Mouse (Mus musculus) neural tube, embryonic 12.5 days (tissue): ENCODE results near the gene 2010111I01Rik. TPM values are rescaled to one million over a fixed set of nuclear protein-coding genes. Genes with fewer than 3 reads are reported as not detected.
"Not testable (repeated sequence)": the region's sequence is repeated elsewhere in the genome, so short reads cannot be mapped to it uniquely, and the experiment has no call there.

Experiments used
- ATAC-seq: fragments of 200-750 bp; cut with Nextera tagmentation; 2 replicates; pipeline ENCODE4 v1.8.0; 2017; ENCODE audit warnings: low read depth, mild to moderate bottlenecking, moderate TSS enrichment, moderate library complexity; ENCODE audit not compliant: low FRiP score
- H3K27ac ChIP-seq: fragments of 300-500 bp; sonication (generic); 2 replicates; pipeline ENCODE4 v1.5.1; 2016
- H3K27me3 ChIP-seq: fragments of 300-500 bp; sonication (generic); replicated peaks from 2 replicates; pipeline ENCODE4 v1.6.1; 2016; ENCODE audit warnings: mild to moderate bottlenecking
- H3K36me3 ChIP-seq: fragments of 300-500 bp; sonication (generic); 2 replicates; pipeline ENCODE4 v1.6.1; 2016; ENCODE audit warnings: mild to moderate bottlenecking
- H3K4me1 ChIP-seq: fragments of 300-500 bp; sonication (generic); 2 replicates; pipeline ENCODE4 v1.6.1; 2016
- H3K4me2 ChIP-seq: fragments of 300-500 bp; sonication (generic); replicated peaks from 2 replicates; pipeline ENCODE4 v1.6.1; 2016; ENCODE audit warnings: mild to moderate bottlenecking
- H3K4me3 ChIP-seq: fragments of 300-500 bp; sonication (generic); 2 replicates; pipeline ENCODE4 v1.5.1; 2016
- H3K9ac ChIP-seq: fragments of 300-500 bp; sonication (generic); 2 replicates; pipeline ENCODE4 v1.6.1; 2016; ENCODE audit warnings: mild to moderate bottlenecking
- H3K9me3 ChIP-seq: fragments of 300-500 bp; sonication (generic); 2 replicates; pipeline ENCODE4 v1.6.1; 2016; ENCODE audit warnings: mild to moderate bottlenecking
- WGBS: fragments of 180-500 bp; shearing (Covaris S2); methylation state at CpG from one replicate; pipeline ENCODE4 v1.1.7; 2016; 5-methylcytosine and 5-hydroxymethylcytosine counted together
- polyA plus RNA-seq: library from polyadenylated mRNA; unstranded; fragments of >200 nt; fragmentation: Nextera tagmentation; extraction: Ambion mirVana; gene quantifications from 2 replicates; pipeline ENCODE4 v1.2.1, GENCODE M21; 2016

Gene 2010111I01Rik
- polyA plus RNA-seq, 1 experiment from 2014 or later, result 89.8 TPM

DNA sequence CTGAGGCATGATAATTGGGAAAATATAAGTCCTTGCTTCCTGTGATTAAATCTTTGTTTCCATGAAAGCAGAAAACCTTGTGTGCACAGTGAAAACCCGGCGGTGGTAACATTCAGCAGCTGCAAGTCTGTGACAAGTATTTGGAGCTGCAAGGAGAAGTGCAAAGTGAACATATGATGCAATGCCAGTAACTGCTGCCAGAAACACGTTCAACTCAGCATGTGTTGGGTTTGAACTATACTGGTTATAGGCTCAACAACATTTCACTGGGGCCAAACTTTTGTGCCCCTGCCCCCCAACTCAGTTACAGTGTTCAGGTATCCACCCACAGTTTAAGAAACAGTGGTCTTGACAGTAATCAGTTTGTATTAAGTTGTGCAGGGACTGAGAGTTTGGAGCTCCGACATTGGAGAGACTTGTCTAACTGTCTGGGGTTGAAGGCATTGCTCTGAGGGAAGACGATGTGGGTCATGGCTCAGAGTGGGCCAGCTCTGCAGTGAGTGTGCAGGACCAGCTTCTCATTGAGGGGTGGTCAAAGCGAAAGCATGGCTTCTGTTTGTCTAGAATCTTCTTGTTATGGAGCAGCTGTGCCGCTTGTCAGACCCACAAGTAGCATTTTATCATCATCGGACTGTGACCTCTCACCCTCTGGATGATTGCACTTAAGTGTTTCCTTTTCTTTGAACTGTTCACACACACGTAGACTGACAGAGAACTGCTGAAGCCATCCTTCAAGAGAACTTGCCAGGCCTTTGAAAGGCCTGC is 109.4 kb downstream of the 2010111I01Rik start:
- Histone ChIP-seq H3K4me3 (no peak overlapping the region), H3K36me3 (no peaks in the 10 kb centered on the region), H3K4me2 (no peak overlapping the region), H3K27ac (no peak overlapping the region), H3K9me3 (no peaks in the 10 kb centered on the region), H3K9ac (no peak overlapping the region), H3K27me3 (no peaks in the 10 kb centered on the region), H3K4me1 (no peaks in the 10 kb centered on the region)
- WGBS, result 76% methylated on average over 9 of the region's 9 CpGs
- no peak for ATAC-seq

GRCm38 (mm10) chr13:63074676-63074991 is 109.9 kb downstream of the 2010111I01Rik start:
- H3K9ac ChIP-seq, result no peak overlapping the region
- H3K9me3 ChIP-seq, result no peaks in the 10 kb centered on the region
- no peak overlapping the region for H3K27ac ChIP-seq
- no peaks in the 10 kb centered on the region for H3K36me3 ChIP-seq
- H3K4me3 ChIP-seq, result no peak overlapping the region
- WGBS, result 76% methylated on average over 3 of the region's 3 CpGs
- ATAC-seq, result no peak
- H3K27me3 ChIP-seq, result no peaks in the 10 kb centered on the region
- no peak overlapping the region for H3K4me2 ChIP-seq
- no peaks in the 10 kb centered on the region for H3K4me1 ChIP-seq

- H3K4me3 ChIP-seq, result no peak overlapping the region
- no peaks in the 10 kb centered on the region for H3K4me1 ChIP-seq
- H3K27ac ChIP-seq, result no peak overlapping the region
- H3K4me2 ChIP-seq, result no peak overlapping the region
- H3K36me3 ChIP-seq, result no peaks in the 10 kb centered on the region
- H3K9me3 ChIP-seq, result no peaks in the 10 kb centered on the region
- H3K27me3 ChIP-seq, result no peaks in the 10 kb centered on the region
- no peak for ATAC-seq
- 88% methylated on average over 2 of the region's 2 CpGs for WGBS
- no peak overlapping the region for H3K9ac ChIP-seq
These were observed 110.7 kb downstream of the 2010111I01Rik start for GRCm38 (mm10) chr13:63075331-63075855.

GRCm38 (mm10) chr13:63080191-63080590 is 115.5 kb downstream of the 2010111I01Rik start:
- Histone ChIP-seq H3K27me3 (no peaks in the 10 kb centered on the region), H3K36me3 (no peaks in the 10 kb centered on the region), H3K9ac (no peak overlapping the region), H3K9me3 (no peaks in the 10 kb centered on the region), H3K27ac (no peak overlapping the region), H3K4me2 (no peak overlapping the region), H3K4me3 (no peak overlapping the region), H3K4me1 (no peaks in the 10 kb centered on the region)
- WGBS, result 65% methylated on average over 4 of the region's 4 CpGs
- ATAC-seq, result no peak

- H3K9me3 ChIP-seq, result no peaks in the 10 kb centered on the region
- no peaks in the 10 kb centered on the region for H3K36me3 ChIP-seq
- H3K27me3 ChIP-seq, result no peaks in the 10 kb centered on the region
- no peaks in the 10 kb centered on the region for H3K4me1 ChIP-seq
- ATAC-seq, result no peak
- H3K4me2 ChIP-seq, result no peak overlapping the region
- WGBS, result 89% methylated on average over 2 of the region's 2 CpGs
- H3K4me3 ChIP-seq, result no peak overlapping the region
- H3K9ac ChIP-seq, result no peak overlapping the region
- H3K27ac ChIP-seq, result no peak overlapping the region
These were observed 116.1 kb downstream of the 2010111I01Rik start for GRCm38 (mm10) chr13:63080823-63081222.

GRCm38 (mm10) chr13:63082555-63083136 is 118.0 kb downstream of the 2010111I01Rik start:
- 62% methylated on average over 5 of the region's 5 CpGs for WGBS
- Histone ChIP-seq H3K36me3 (no peaks in the 10 kb centered on the region), H3K9me3 (no peaks in the 10 kb centered on the region), H3K27ac (no peak overlapping the region), H3K9ac (no peak overlapping the region), H3K27me3 (no peaks in the 10 kb centered on the region), H3K4me1 (no peaks in the 10 kb centered on the region), H3K4me3 (no peak overlapping the region), H3K4me2 (no peak overlapping the region)
- no peak for ATAC-seq

DNA sequence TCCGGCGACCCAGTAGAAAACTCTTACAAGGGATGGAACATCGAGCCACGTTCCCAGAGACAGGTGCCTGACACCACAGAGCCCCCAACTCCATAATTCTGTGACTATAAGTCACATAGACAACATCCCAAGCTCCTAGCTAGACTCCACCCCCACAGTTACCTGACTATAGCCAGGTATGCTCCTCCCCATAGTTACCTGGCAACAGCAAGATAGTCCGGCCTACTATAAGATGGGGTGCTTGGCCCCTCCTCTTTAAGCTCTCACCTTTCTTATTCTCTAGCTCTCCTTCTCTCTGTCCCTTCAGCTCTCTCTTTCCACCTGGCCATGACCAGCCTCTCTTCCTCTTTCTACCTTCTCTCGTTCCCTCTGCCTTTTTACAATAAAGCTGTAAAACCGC is 118.4 kb downstream of the 2010111I01Rik start:
- not testable (repeated sequence) for H3K9ac ChIP-seq, H3K4me1 ChIP-seq, ATAC-seq, H3K4me2 ChIP-seq, H3K27me3 ChIP-seq, H3K4me3 ChIP-seq, H3K36me3 ChIP-seq, H3K9me3 ChIP-seq, H3K27ac ChIP-seq
- WGBS, result 68% methylated on average over 7 of the region's 7 CpGs

- no peak overlapping the region for H3K4me2 ChIP-seq
- H3K4me3 ChIP-seq, result no peak overlapping the region
- no peaks in the 10 kb centered on the region for H3K4me1 ChIP-seq
- no peak for ATAC-seq
- H3K9ac ChIP-seq, result no peak overlapping the region
- no peaks in the 10 kb centered on the region for H3K36me3 ChIP-seq
- H3K27ac ChIP-seq, result no peak overlapping the region
- no peaks in the 10 kb centered on the region for H3K9me3 ChIP-seq
- WGBS, result 59% methylated on average over 8 of the region's 8 CpGs
- H3K27me3 ChIP-seq, result no peaks in the 10 kb centered on the region
These were observed 119.0 kb downstream of the 2010111I01Rik start for GRCm38 (mm10) chr13:63083663-63084062.

- 92% methylated on average over 7 of the region's 7 CpGs for WGBS
- no peak for ATAC-seq
- no peak overlapping the region for H3K9ac ChIP-seq
- no peaks in the 10 kb centered on the region for H3K36me3 ChIP-seq
- H3K27me3 ChIP-seq, result no peaks in the 10 kb centered on the region
- H3K27ac ChIP-seq, result no peak overlapping the region
- no peak overlapping the region for H3K4me2 ChIP-seq
- H3K4me3 ChIP-seq, result no peak overlapping the region
- no peaks in the 10 kb centered on the region for H3K9me3 ChIP-seq
- no peaks in the 10 kb centered on the region for H3K4me1 ChIP-seq
These were observed 123.4 kb downstream of the 2010111I01Rik start for GRCm38 (mm10) chr13:63087865-63088683.

GRCm38 (mm10) chr13:63089513-63089912 is 124.8 kb downstream of the 2010111I01Rik start:
- H3K27ac ChIP-seq, result no peak overlapping the region
- no peaks in the 10 kb centered on the region for H3K27me3 ChIP-seq
- WGBS, result 81% methylated on average over 4 of the region's 4 CpGs
- H3K36me3 ChIP-seq, result no peaks in the 10 kb centered on the region
- H3K4me2 ChIP-seq, result no peak overlapping the region
- no peak overlapping the region for H3K9ac ChIP-seq
- no peaks in the 10 kb centered on the region for H3K9me3 ChIP-seq
- no peak for ATAC-seq
- H3K4me3 ChIP-seq, result no peak overlapping the region
- H3K4me1 ChIP-seq, result peaks cover 3% of the 10 kb centered on the region

- no peak for ATAC-seq
- 63% methylated on average over 2 of the region's 2 CpGs for WGBS
These were observed 126.6 kb downstream of the 2010111I01Rik start for GRCm38 (mm10) chr13:63091246-63091645.

GRCm38 (mm10) chr13:63092299-63092698 is 127.6 kb downstream of the 2010111I01Rik start:
- no peak overlapping the region for H3K27ac ChIP-seq
- no peak overlapping the region for H3K4me2 ChIP-seq
- 70% methylated on average over 2 of the region's 2 CpGs for WGBS
- H3K4me3 ChIP-seq, result no peak overlapping the region
- no peak for ATAC-seq
- H3K27me3 ChIP-seq, result no peaks in the 10 kb centered on the region
- H3K9me3 ChIP-seq, result no peaks in the 10 kb centered on the region
- peaks cover 9% of the 10 kb centered on the region for H3K4me1 ChIP-seq
- H3K36me3 ChIP-seq, result no peaks in the 10 kb centered on the region
- H3K9ac ChIP-seq, result no peak overlapping the region

More at GRCm38 (mm10) chr13:63091246-63091645, 126.6 kb downstream of the 2010111I01Rik start:
- Histone ChIP-seq H3K36me3 (no peaks in the 10 kb centered on the region), H3K4me2 (no peak overlapping the region), H3K4me1 (peaks cover 9% of the 10 kb centered on the region), H3K27me3 (no peaks in the 10 kb centered on the region), H3K9ac (no peak overlapping the region), H3K9me3 (no peaks in the 10 kb centered on the region), H3K27ac (no peak overlapping the region), H3K4me3 (no peak overlapping the region)
